Mouse (Mus musculus): ENCODE measurements around the gene Rtl6.

- TF ChIP-seq CHD2 (IDR thresholded peaks at IDR 0.05; ENCODE audit: low read depth, low read length) (no peak), ZC3H11A (IDR thresholded peaks at IDR 0.05; ENCODE audit: borderline replicate concordance, low read depth, low read length) (no peak), ZNF384 (IDR thresholded peaks at IDR 0.05; ENCODE audit: low read depth, low read length) (no peak), HCFC1 (IDR thresholded peaks at IDR 0.05; ENCODE audit: borderline replicate concordance, insufficient read depth, low read length) (no peak), MAFK (IDR thresholded peaks at IDR 0.05; ENCODE audit: insufficient read depth, low read depth, low read length) (no peak)
These were observed 21.0 kb downstream of the Rtl6 start for GRCm38 (mm10) chr15:84536611-84537010.
